Mouse (Mus musculus): ENCODE data around the gene Olfr1308.

- TF ChIP-seq POLR2A (IDR thresholded peaks at IDR 0.05; ENCODE audit: low read depth, low read length) = no peak
- no peak for TF ChIP-seq CTCF (IDR thresholded peaks at IDR 0.05; ENCODE audit: extremely low read depth, insufficient read depth, insufficient read length, insufficient replicate concordance)
Observed at GRCm38 (mm10) chr2:111949340-111949739, 15.4 kb downstream of the Olfr1308 start, which contains the start of gene Olfr1307.
